Mouse (Mus musculus): ENCODE results near the gene Erc2. TPM values are rescaled to one million over a fixed set of nuclear protein-coding genes. Genes with fewer than 3 reads are reported as not detected.

Erc2 gene
- polyA plus RNA-seq, 1 experiment from 2014 or later, result 83.8 TPM

DNA sequence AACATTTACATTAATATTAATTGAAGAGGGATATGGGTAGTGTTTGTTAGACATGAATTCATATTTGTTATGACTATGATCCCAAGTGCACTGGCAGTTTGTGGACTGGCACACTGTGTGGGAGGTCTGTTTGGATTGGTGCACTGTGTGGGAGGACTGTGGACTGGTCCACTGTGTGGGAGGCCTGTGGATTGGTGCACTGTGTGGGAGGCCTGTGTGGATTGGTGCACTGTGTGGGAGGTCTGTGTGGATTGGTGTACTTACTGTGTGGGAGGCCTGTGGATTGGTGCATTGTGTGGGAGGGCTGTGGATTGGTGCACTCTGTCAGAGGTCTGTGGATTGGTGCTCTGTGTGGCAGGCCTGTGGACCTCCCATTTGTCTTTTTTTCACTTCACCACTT is 331.6 kb downstream of the Erc2 start:
- DNase-seq (ENCODE audit: low spot score) (no peak), ATAC-seq (ENCODE audit: low FRiP score) (0 out of 2 replicates have a peak, but pooled peaks have one; percentile 48)
- H3K36me3 ChIP-seq (replicated peaks; ENCODE audit: control insufficient read depth, insufficient read depth), result no peaks in the 10 kb centered on the region
- no peaks in the 10 kb centered on the region for H3K9me3 ChIP-seq (ENCODE audit: control insufficient read depth, low read length)
- no peaks in the 10 kb centered on the region for H3K27me3 ChIP-seq (ENCODE audit: control insufficient read depth, insufficient read depth, low read length)
- H3K4me3 ChIP-seq (replicated peaks; ENCODE audit: low read length), result no peak overlapping the region
- no peaks in the 10 kb centered on the region for H3K4me1 ChIP-seq (replicated peaks; ENCODE audit: control insufficient read depth, insufficient read depth, low read length)
- H3K4me2 ChIP-seq (replicated peaks), result no peak overlapping the region
- no peak overlapping the region for H3K9ac ChIP-seq
- no peak overlapping the region for H3K27ac ChIP-seq

DNA sequence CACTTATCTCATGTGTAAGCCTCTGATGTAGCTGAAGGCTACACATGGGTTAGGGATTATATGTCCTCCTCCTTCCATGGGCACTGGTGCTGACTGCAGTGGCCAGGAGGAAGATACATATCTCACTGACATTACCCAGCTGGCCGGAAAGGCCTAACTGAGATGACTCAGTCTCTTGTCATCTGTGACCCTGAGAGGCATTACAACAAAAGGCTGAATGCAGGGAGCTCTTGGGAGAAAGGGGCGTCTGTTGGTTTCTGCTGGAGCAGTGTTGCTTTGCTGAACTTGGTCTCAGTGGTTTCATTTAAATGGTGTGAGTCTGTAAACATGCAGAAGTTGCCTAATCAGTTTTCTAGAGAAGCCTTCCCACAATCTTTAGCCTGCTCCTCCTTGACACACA is 334.6 kb downstream of the Erc2 start:
- H3K4me3 ChIP-seq (replicated peaks; ENCODE audit: low read length), result no peak overlapping the region
- no peak overlapping the region for H3K4me2 ChIP-seq (replicated peaks)

DNA sequence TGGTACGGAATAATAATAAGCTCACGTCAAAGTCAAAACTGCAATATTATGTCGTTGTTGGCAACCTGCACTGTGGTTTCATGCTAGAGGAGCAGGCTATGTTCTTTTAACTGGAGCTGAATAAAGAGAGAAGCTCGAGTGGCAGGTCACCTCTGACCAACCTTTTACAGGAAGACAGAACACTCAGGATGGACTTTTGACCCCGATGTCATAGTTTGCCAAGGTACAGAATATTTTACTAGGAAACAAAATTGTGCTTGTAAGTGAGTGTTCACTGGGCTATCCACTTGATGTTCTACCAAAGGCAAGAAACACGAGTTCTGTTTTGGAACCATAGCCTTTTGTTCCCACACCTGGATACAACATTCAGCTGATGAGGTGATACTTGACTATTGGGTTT is 351.5 kb downstream of the Erc2 start:
- H3K9me3 ChIP-seq (ENCODE audit: control insufficient read depth, low read length), result no peaks in the 10 kb centered on the region
- 93% methylated on average over 6 of the region's 6 CpGs for WGBS
- H3K4me3 ChIP-seq (replicated peaks; ENCODE audit: low read length), result no peak overlapping the region
- no peak for DNase-seq (ENCODE audit: low spot score)
- H3K9ac ChIP-seq, result no peak overlapping the region
- no peaks in the 10 kb centered on the region for H3K27me3 ChIP-seq (ENCODE audit: control insufficient read depth, insufficient read depth, low read length)
- no peaks in the 10 kb centered on the region for H3K4me1 ChIP-seq (replicated peaks; ENCODE audit: control insufficient read depth, insufficient read depth, low read length)
- no peak overlapping the region for H3K27ac ChIP-seq
- no peak for ATAC-seq (ENCODE audit: low FRiP score)
- no peak overlapping the region for H3K4me2 ChIP-seq (replicated peaks)
- H3K36me3 ChIP-seq (replicated peaks; ENCODE audit: control insufficient read depth, insufficient read depth), result no peaks in the 10 kb centered on the region

More for the DNA sequence above, 334.6 kb downstream of the Erc2 start:
- no peaks in the 10 kb centered on the region for H3K4me1 ChIP-seq (replicated peaks; ENCODE audit: control insufficient read depth, insufficient read depth, low read length)
- 43% methylated on average over 2 of the region's 2 CpGs for whole genome bisulfite sequencing
- H3K9ac ChIP-seq, result no peak overlapping the region
- H3K9me3 ChIP-seq (ENCODE audit: control insufficient read depth, low read length), result 0 out of 2 replicates have a peak, but pooled peaks cover 4% of the 10 kb centered on the region
- no peaks in the 10 kb centered on the region for H3K36me3 ChIP-seq (replicated peaks; ENCODE audit: control insufficient read depth, insufficient read depth)
- H3K27me3 ChIP-seq (ENCODE audit: control insufficient read depth, insufficient read depth, low read length), result no peaks in the 10 kb centered on the region
- H3K27ac ChIP-seq, result no peak overlapping the region
- ATAC-seq (ENCODE audit: low FRiP score) (no peak), DNase-seq (ENCODE audit: low spot score) (no peak)

DNA sequence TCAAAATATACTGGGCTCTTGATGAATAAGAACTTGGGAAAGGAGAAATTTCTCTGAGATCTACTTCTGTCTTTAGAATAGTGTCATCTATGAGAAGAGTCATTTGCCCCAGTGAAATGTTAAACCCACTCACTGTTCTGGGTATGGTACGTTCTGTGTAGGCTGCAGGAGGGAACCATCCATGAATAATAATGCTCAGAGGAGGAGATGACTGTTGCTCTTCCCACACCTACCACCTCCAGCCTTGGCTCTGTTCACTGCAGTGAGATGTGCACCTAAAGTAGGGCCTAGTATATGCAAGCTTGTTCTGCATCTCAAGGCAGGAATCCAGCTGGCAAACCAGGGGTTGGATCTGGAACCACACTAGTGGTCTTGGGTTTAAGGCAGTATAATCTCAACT is 353.4 kb downstream of the Erc2 start:
- Histone ChIP-seq H3K9ac (no peak overlapping the region), H3K4me2 (replicated peaks) (no peak overlapping the region), H3K4me1 (replicated peaks; ENCODE audit: control insufficient read depth, insufficient read depth, low read length) (no peaks in the 10 kb centered on the region), H3K27me3 (ENCODE audit: control insufficient read depth, insufficient read depth, low read length) (no peaks in the 10 kb centered on the region), H3K27ac (no peak overlapping the region), H3K9me3 (ENCODE audit: control insufficient read depth, low read length) (no peaks in the 10 kb centered on the region), H3K36me3 (replicated peaks; ENCODE audit: control insufficient read depth, insufficient read depth) (no peaks in the 10 kb centered on the region), H3K4me3 (replicated peaks; ENCODE audit: low read length) (no peak overlapping the region)
- WGBS, result 85% methylated on average over 1 of the region's 1 CpGs
- ATAC-seq (ENCODE audit: low FRiP score) (no peak), DNase-seq (ENCODE audit: low spot score) (no peak)

DNA sequence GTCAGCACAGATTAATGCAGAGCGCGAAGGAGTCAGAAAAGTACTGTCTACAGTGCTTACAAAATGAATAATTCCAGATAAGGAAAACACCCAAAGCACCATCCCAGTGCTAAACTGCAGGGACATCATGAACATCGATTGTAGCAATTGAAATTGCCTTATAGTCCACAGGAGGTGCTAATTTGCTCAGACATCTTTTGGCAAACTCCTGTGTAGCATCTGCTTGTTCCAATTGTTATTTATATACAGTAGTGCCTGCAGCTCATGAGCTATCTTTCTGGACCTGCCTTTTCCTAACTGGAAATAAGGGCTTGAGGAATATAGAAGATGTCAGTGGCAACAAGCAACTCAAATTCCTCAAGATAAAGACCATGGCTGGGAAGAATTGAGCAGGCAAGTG is 362.5 kb downstream of the Erc2 start:
- WGBS, result 59% methylated on average over 3 of the region's 3 CpGs
- H3K27ac ChIP-seq, result no peak overlapping the region
- no peak overlapping the region for H3K4me2 ChIP-seq (replicated peaks)
- H3K27me3 ChIP-seq (ENCODE audit: control insufficient read depth, insufficient read depth, low read length), result no peaks in the 10 kb centered on the region
- no peak overlapping the region for H3K4me3 ChIP-seq (replicated peaks; ENCODE audit: low read length)
- H3K9me3 ChIP-seq (ENCODE audit: control insufficient read depth, low read length), result no peaks in the 10 kb centered on the region
- no peaks in the 10 kb centered on the region for H3K4me1 ChIP-seq (replicated peaks; ENCODE audit: control insufficient read depth, insufficient read depth, low read length)
- no peak overlapping the region for H3K9ac ChIP-seq
- H3K36me3 ChIP-seq (replicated peaks; ENCODE audit: control insufficient read depth, insufficient read depth), result no peaks in the 10 kb centered on the region
- DNase-seq (ENCODE audit: low spot score) (peak; percentile 55), ATAC-seq (ENCODE audit: low FRiP score) (no peak)

- no peaks in the 10 kb centered on the region for H3K27me3 ChIP-seq (ENCODE audit: control insufficient read depth, insufficient read depth, low read length)
- DNase-seq (ENCODE audit: low spot score) (no peak), ATAC-seq (ENCODE audit: low FRiP score) (no peak)
- no peak overlapping the region for H3K27ac ChIP-seq
- no peak overlapping the region for H3K9ac ChIP-seq
- no peak overlapping the region for H3K4me3 ChIP-seq (replicated peaks; ENCODE audit: low read length)
- H3K36me3 ChIP-seq (replicated peaks; ENCODE audit: control insufficient read depth, insufficient read depth), result no peaks in the 10 kb centered on the region
- WGBS, result 61% methylated on average over 5 of the region's 5 CpGs
- no peak overlapping the region for H3K4me2 ChIP-seq (replicated peaks)
- H3K9me3 ChIP-seq (ENCODE audit: control insufficient read depth, low read length), result no peaks in the 10 kb centered on the region
- no peaks in the 10 kb centered on the region for H3K4me1 ChIP-seq (replicated peaks; ENCODE audit: control insufficient read depth, insufficient read depth, low read length)
These were observed 363.0 kb downstream of the Erc2 start for GRCm38 (mm10) chr14:27985201-27985600.

DNA sequence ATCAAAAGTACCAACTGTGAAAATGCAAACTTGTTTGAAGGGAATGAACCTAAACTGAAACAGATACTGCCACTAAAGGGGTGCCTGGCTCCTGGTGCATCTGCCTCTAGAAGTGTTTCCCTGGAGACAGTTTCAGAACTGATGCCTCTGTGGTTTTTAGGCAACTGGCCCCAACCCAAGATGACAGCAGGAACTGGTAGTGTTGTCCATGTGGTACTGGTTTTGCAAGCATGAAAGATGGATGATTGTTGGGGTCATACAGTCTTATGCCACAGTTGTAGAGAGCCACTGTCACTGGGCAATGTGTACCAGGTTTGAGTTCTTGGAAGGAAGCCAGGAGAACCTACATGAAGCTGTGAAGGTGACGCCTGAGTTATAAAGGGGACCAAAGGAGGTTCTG is 365.2 kb downstream of the Erc2 start:
- Histone ChIP-seq H3K4me2 (replicated peaks) (no peak overlapping the region), H3K9me3 (ENCODE audit: control insufficient read depth, low read length) (no peaks in the 10 kb centered on the region), H3K9ac (no peak overlapping the region), H3K27ac (no peak overlapping the region), H3K4me3 (replicated peaks; ENCODE audit: low read length) (no peak overlapping the region), H3K27me3 (ENCODE audit: control insufficient read depth, insufficient read depth, low read length) (no peaks in the 10 kb centered on the region), H3K4me1 (replicated peaks; ENCODE audit: control insufficient read depth, insufficient read depth, low read length) (no peaks in the 10 kb centered on the region), H3K36me3 (replicated peaks; ENCODE audit: control insufficient read depth, insufficient read depth) (no peaks in the 10 kb centered on the region)
- ATAC-seq (ENCODE audit: low FRiP score) (no peak), DNase-seq (ENCODE audit: low spot score) (no peak)
- WGBS, result 82% methylated on average over 1 of the region's 1 CpGs

- H3K27ac ChIP-seq, result no peak overlapping the region
- ATAC-seq (ENCODE audit: low FRiP score), result no peak
- H3K9ac ChIP-seq, result no peak overlapping the region
- H3K27me3 ChIP-seq (ENCODE audit: control insufficient read depth, insufficient read depth, low read length), result no peaks in the 10 kb centered on the region
- H3K4me1 ChIP-seq (replicated peaks; ENCODE audit: control insufficient read depth, insufficient read depth, low read length), result no peaks in the 10 kb centered on the region
- DNase-seq (ENCODE audit: low spot score), result no peak
- H3K4me3 ChIP-seq (replicated peaks; ENCODE audit: low read length), result no peak overlapping the region
- H3K4me2 ChIP-seq (replicated peaks), result no peak overlapping the region
- WGBS, result 63% methylated on average over 3 of the region's 3 CpGs
- H3K36me3 ChIP-seq (replicated peaks; ENCODE audit: control insufficient read depth, insufficient read depth), result no peaks in the 10 kb centered on the region
- H3K9me3 ChIP-seq (ENCODE audit: control insufficient read depth, low read length), result no peaks in the 10 kb centered on the region
These were observed 376.3 kb downstream of the Erc2 start for GRCm38 (mm10) chr14:27998551-27998950.

DNA sequence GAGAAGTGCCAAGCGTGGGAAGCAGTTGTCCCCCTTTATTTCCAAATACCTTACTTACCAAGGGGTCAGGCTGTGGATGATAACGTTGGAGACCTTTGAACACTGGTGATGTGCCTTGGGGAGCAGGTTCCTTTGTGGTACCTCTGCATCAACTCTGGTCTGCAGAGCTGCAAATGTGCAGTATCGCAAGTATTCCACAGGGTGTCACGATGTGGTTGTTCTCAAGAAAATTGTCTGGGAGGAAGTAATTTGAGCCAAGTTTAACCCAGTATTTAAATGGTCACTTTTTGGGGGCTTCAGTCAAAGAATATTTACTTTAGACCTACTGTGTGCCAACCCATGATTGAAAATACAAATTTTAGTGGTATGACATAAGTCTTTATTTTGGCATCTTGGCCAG is 381.8 kb downstream of the Erc2 start:
- Histone ChIP-seq H3K36me3 (replicated peaks; ENCODE audit: control insufficient read depth, insufficient read depth) (no peaks in the 10 kb centered on the region), H3K4me3 (replicated peaks; ENCODE audit: low read length) (no peak overlapping the region), H3K9ac (no peak overlapping the region), H3K27me3 (ENCODE audit: control insufficient read depth, insufficient read depth, low read length) (no peaks in the 10 kb centered on the region), H3K4me1 (replicated peaks; ENCODE audit: control insufficient read depth, insufficient read depth, low read length) (no peaks in the 10 kb centered on the region), H3K4me2 (replicated peaks) (no peak overlapping the region), H3K27ac (no peak overlapping the region), H3K9me3 (ENCODE audit: control insufficient read depth, low read length) (no peaks in the 10 kb centered on the region)
- WGBS, result 54% methylated on average over 4 of the region's 4 CpGs
- ATAC-seq (ENCODE audit: low FRiP score), result no peak
- peak; percentile 57 for DNase-seq (ENCODE audit: low spot score)

DNA sequence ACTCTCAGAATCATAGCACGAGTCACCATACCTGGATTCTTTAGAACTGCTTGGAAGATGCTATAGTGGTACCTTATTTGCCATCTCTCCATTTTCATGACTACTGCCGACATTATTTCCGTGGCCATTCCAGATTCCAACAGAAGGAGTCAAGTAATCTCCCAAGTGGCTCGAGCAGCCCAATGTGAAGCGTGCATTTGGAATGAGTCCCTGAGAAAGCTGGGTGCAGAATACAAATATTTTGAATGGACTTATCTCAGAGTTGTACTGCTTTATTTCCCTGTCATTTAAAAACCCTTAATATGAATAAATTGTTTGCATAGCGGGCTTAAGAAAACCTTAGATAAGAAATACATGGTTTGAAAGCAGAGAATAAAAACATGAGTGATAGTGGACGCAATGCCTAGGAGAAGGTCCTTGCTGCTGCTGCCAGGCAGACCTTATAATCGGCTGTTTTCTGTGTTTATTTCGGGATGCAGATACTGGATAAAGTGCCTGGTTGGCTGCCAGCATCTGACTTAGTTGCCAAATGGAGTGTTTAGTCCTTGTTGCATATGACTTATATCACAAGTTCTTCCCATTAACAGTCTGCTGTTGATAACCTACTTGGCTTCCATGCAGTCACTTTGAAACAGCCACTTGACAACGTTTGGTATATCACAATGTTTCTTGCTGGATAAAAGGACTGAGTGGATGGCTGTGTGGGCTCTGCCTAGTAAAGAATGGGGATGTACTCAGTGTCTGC is 388.5 kb downstream of the Erc2 start:
- Histone ChIP-seq H3K36me3 (replicated peaks; ENCODE audit: control insufficient read depth, insufficient read depth) (no peaks in the 10 kb centered on the region), H3K27me3 (ENCODE audit: control insufficient read depth, insufficient read depth, low read length) (no peaks in the 10 kb centered on the region), H3K9ac (no peak overlapping the region), H3K27ac (no peak overlapping the region), H3K4me1 (replicated peaks; ENCODE audit: control insufficient read depth, insufficient read depth, low read length) (no peaks in the 10 kb centered on the region), H3K4me3 (replicated peaks; ENCODE audit: low read length) (no peak overlapping the region), H3K9me3 (ENCODE audit: control insufficient read depth, low read length) (no peaks in the 10 kb centered on the region), H3K4me2 (replicated peaks) (no peak overlapping the region)
- WGBS, result 87% methylated on average over 10 of the region's 10 CpGs
- no peak for ATAC-seq (ENCODE audit: low FRiP score)
- no peak for DNase-seq (ENCODE audit: low spot score)
